Mouse (Mus musculus): ENCODE results near the gene Adamts12.

Gene Adamts12

DNA sequence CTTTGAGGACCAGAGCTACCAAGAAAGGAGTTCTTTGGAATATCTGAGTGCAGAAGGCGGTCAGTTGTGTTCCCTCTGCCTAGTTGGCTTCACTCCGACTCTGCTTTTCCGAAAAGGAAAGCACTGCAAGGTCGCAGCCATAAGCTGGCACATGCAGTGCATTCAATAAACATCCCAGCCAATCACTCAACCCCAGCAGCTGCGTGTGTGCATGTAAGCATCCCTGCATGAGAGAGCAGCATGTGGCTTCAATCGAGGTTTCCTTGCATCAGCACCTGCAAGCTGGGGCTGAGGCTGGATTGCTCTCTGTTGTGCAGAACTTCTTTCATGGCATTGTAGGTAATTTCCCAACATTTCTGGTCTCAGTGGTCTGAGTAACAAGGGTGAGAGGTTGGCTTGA, 230.4 kb downstream of the Adamts12 start:
- no peak for DNase-seq (ENCODE audit: low spot score)

DNA sequence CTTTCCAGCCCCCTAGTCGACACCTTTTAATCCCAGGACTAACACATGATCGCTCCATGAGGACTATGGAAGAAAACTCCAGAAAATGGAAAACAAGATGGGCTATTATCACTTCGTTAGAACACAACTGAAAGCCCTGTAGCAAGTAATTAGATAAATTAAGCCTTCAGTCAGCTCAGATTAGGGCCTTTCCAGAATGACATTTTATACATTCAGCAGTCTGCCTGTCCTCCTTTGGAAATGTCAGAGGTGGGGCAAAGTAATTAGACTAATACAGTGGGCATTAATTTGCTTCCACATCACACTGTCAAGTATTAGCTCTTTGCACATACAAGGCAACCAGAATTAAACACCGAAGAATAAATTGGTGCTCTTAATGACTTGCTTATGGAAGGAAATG, 233.4 kb downstream of the Adamts12 start:
- no peak for DNase-seq (ENCODE audit: low spot score)

DNA sequence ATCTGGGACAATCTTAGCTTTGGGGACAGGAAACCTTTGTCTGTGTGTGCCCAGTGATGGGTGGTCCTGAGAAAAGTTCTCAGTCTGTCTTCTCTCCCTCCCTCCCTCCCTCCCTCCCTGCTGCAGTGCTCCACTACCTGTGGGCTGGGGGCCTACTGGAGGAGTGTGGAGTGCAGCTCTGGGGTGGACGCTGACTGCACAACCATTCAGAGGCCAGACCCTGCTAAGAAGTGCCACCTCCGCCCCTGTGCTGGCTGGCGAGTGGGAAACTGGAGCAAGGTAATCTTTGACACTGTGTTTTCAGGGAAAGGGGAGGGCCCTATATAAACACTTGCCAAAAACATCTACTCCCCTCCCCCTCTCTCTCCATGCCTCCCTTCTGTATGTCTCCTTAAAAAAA, 252.5 kb downstream of the Adamts12 start:
- no peak for DNase-seq (ENCODE audit: low spot score)

DNA sequence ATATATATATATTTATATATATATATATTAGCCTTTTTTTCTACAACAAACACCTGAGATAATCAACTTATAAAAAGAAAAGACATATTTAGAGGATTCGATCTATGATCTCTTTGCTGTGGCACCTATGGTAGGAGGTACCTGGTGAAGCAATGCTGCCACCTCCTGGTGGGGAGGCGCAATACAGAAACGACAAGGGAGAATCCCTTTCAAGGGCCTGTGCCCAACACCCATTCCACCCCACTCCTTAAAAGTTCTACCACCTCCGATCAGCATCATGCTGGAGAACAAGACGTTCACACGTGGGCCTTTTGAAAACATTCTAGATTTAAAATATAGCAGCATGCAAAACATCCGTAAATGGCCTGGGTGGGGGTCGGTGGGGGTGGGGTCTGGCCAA, 255.9 kb downstream of the Adamts12 start:
- DNase-seq (ENCODE audit: low spot score): peak; percentile 81

DNA sequence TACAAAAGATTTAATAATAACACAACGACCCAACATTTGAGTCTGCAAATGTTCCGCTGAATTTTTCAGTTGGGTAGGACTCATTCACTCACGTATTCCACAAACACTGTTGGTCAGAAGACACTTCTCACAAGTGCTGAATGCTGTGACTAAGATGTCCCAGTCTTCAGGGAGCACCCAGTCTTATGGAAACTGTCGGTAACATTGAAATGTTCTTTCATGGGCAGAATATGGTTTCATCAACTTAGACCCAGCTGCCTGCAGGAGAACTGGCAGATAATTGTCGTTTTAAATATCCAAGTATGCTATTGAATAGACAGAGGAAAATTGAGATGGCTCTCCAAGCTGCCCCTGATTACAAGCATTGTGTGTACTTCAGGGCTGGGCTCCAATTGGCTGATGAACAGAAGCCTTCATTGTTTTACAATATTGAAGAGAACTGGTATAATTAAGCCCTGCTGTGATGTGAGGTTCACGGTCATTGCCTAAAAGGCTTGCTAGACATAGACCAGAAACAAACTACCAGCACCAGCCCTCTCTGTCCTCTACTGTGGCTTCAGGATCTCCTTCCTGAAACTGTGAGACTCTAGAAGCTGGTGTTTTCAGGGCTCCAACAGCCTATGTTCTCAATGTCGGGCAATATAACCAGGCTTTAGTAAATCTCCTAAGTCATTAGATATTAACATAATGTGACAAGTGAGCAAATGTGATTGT, 275.0 kb downstream of the Adamts12 start:
- no peak for DNase-seq (ENCODE audit: low spot score)

DNA sequence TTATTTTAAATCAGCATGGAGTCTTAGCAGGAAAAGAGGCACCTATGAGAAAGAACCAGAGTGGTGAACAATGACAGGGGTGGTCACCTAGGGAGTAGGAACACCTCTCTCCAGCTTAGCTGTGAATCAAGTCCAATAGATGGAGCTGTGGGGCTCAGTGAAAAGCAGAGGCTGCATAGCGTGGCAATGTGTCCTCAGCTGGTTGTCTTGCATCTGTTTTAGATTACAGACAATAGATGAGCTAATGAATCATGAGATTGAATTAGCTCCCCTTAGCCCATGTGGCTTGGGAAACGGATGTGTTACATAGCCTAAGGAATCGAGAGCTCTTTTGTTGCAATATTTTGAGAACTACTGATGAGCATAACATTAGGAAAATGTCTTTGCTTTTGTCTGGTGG, 291.3 kb downstream of the Adamts12 start:
- DNase-seq (ENCODE audit: low spot score): peak; percentile 35

DNA sequence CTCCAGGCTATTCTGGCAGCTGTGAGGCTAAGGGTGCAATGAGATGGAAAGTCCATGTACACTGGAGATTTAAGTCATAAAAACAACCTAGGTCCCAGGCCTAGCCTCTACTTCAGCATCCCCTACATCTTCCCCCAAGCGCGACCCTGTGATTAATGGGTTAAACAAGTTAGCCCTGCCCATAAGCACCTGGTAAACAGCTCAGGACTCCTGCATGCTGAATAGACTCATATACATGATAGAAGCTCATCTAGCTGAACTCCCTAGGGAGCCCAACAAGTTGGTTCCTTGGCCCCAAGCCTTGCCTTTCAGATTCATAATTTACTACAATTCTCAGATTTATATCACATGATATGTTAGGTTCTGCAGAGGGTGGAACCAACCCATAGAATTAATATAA, 292.9 kb downstream of the Adamts12 start:
- DNase-seq (ENCODE audit: low spot score): no peak

DNA sequence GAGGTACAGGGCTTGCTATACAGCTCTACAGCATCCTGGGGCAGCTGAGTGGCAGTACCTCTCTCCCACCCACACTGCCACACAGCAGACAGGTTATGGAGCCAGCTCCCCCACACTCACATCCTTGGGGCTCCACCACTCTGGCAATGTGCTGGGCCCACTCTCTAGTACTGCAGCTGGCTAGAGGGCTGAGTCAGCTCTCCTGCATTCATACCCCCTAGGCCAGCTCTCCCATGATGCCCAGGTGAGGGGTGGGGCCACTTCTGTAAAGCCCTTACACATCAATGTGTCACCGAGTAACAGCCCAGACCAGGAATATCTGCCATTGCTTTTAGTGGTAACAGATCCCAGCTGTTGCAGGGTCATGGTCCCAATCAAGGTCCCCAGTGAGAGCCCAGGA, 296.3 kb downstream of the Adamts12 start:
- DNase-seq (ENCODE audit: low spot score): no peak

DNA sequence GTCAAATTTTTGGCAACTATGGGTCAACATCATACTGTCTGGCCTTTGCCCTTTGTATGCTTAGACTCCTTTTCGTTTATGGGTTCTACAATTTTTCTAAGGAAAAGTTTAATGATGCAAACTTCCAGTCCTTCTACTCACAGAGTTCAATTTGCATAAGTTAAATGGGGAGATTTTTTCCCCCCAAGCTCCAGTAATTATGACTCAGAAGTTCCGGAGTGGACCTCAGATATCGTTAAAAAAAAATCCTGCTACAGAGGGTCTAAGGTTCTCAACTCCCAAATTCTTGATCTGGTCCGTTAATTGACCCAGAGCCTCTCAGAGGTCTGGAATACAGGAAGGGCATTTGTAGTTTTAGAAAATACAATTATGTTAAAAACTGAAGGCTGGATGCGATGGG, 297.2 kb downstream of the Adamts12 start:
- no peak for DNase-seq (ENCODE audit: low spot score)

DNA sequence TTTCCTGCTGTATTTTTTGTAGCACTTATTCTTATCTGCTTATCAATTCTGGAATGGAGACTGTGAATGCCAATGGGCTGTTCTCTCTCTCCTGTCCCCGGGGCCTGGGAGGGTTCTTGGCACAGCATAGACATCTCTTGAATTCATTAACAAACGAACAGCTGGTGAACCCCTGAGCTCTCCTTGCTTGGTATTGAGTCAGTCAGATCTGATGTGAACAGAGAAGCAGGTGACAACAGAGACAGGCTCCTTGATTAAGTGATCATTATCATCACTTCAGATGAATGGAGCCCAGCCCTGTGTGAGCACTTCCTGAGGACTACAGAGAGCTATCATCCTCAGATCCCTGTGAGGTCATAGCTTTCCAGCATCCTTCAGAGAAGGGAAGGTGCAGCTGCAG, 299.5 kb downstream of the Adamts12 start:
- DNase-seq (ENCODE audit: low spot score): no peak

DNA sequence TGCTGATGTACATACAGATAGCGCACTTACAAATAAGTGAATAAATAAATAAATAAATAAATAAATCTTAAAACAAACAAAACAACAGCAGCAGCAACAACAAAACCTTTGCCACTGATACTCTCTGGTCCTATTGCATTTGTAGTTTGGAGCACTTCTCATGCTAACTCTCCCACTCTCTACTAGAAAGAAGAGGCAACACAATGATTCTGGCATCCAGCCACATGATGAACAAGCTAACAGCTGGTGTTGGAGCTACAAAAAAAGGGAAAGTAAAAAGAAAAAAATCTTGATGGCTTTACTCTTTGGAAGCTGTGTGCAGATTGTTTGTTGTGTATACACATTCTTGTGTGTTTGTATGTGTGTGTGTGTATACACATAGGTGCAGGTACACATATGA, 300.2 kb downstream of the Adamts12 start:
- no peak for DNase-seq (ENCODE audit: low spot score)

DNA sequence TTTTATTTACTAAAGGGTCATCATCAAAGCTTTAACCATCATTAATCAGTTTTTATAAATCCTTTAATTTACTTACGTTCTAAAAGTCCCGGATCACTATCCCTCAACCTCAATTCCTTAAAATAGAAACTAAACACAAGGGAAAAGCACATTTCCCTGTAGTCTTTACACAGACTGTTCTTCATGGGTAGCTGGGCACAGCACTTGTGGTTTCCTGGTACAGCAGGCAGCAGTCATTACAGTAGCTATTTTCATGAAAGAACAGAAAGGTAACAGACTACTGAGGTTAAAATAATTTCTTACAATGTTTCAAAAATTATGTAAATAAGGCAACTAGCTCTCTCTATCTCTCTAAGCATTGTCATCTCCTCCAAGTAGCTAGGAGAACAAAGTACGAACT, 305.0 kb downstream of the Adamts12 start:
- DNase-seq (ENCODE audit: low spot score): no peak

DNA sequence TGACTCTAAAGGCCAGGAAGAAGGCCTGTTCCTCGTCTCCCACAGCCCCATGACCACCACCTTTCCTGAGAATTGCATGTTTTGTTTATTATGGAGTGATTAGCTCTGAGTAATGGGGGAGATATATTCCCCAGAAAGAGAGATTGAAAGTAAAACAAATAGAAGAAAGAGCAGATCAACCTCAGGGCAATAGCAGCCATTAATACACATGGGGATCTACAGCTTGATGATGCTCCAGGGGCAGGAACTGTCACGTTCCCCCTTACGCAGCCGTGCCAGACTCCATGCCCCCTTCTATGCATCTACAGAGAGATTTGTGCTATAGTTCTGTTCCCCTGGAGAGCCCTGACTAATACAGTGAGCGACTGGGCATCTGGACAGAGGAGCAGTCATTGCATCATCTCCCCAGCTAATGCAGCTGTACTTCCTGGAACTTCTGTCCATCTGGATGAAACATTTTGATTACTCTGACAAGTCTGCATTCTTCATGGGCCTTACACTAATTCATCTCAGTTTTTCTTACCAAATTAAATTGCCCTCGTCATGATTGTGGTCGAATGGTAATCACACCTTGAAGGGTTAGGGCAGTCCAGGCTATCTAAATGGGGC, 306.0 kb downstream of the Adamts12 start:
- DNase-seq (ENCODE audit: low spot score): no peak

DNA sequence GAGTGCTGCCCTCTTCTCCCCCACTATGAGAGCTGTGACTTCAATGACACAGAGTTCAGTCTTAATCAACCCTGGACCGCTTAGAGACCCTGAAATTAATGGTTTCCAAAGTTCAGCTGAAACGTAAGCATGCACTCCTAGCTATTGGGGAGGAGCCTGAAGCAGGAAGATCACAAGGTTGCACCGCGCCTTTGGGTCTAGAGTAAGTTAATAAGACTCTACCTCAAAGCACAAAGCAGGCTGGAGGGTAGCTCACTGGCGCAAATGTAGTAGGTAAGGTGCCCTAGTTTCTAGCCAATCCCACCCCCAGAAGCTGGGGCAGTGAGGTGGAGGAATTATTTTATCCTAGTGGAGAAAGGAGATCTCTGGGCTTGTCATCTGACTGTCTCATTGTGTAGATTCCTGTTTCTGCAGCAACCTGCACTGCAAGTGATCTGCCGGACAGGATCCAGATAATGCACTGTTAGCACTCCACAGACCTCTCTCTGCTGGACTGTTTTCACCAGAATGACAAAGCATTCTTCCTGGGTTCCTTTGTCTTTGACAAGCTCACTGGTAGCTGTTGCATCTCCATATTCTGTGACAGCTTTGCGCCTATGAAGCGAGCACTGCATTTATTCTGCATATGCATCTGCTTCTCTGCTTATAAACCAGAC, 315.0 kb downstream of the Adamts12 start:
- no peak for DNase-seq (ENCODE audit: low spot score)

DNA sequence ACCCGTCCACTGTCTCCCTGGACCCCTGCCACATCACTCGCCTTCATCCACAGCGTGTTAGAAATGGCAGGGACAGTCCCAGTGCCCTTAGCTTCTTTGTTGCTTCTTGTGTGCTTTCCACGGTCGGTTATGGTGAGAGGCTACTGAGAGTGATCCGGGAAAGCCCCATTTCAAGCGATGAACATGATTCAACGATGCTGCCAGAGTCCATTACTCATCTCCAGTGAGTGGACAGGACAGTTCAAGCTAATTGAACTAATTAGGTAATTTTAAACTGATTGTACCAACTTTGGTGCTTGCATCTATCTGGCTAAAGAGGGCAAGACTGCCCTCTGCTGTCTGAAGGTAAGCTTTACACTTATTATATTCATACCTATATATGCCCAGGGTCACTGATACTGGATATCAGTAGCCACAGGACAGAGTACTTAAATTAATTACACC, 315.5 kb downstream of the Adamts12 start:
- peak; percentile 74 for DNase-seq (ENCODE audit: low spot score)

DNA sequence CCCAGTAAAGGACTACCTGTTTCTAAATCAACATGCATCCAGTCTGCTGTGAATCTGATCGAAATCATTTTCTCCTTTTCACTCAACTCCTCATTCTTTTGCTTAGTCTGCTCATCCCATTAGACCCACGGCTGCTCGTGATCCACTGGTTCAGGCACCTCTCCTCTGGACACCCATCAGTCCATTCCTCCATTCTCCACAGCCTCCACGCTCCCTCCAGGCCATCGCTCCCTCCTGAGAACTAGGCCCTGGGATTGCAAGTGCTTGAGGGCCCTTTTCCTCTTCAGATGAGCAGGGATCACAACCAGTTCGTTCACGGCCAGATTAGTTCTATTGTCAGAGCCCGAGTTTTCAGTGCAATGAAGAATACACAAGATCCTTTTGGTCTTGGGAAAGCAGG, 316.0 kb downstream of the Adamts12 start:
- no peak for DNase-seq (ENCODE audit: low spot score)

DNA sequence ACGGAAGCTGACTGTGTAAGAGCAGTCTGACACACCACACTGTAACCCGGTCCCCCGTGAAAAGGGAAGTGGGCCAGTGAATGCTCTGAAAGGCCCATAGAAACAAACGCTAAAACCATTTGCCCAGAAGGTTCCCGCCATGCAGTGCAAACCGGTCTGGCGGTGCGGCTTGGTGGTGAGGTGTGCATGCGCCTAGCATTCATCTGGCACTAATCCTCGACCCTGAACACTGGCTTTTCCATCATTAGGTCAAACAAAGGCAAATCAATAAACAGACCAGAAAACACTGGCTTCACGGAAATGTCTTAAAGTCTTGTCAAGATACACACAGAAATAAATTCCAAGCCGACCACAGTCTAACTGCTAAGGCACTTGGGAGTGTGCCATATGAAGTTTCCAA, 318.0 kb downstream of the Adamts12 start:
- no peak for DNase-seq (ENCODE audit: low spot score)

DNA sequence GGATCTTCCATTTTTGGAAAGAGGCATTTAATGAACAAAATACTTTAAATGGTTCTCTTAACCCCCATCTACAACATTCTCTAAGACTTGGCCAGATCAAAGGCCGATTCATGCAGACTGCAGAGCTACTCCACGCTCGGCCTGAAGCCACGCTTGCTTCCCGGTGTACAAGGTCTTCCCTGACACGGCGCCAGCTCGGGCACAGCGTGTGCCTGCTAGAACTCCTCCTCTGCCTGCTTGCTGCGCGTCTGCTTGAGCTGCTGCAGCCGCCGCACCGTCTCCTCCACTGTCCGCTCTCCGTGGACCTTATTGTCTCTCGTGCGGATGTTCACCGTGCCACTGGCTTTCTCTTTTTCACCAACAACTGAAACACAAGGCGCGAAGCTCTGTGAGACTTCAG, 319.2 kb downstream of the Adamts12 start:
- DNase-seq (ENCODE audit: low spot score): no peak

DNA sequence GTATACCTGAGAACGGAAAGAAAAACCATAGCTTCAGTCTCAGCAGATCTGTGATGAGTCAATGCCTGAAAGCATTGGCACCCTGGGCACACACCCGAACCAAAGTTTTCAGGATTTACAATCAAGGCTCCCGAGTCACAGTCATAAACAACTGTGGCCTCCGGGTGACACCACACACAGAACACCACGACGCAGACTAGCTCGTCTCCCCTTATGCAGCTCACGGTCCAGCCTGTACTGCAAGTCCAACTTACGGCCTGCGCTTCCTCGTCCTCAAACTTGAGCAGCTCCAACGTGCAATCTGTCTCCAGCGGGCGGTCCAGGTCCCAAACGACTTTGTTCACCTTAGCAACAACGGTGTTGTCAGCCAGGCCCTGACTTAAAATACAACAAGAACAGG, 328.3 kb downstream of the Adamts12 start:
- no peak for DNase-seq (ENCODE audit: low spot score)

DNA sequence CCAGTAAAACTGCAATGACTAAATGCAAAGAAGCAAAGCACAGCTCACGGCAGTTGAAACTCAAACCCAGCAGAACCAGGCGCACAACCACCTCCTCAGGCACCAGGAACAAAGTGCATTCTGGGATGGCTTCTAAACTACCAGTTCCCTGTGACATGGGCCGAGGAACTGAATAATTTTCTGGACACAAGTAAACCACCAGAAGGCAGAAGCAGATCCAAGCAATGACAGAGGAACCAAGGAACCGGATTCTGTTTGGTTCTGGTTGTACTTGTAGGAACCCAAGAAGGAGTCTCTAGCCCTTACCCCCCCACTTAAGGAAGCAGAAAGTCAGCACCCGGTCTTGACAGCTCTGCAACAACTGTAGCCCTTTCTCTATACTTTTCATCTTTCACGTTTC, 331.8 kb downstream of the Adamts12 start:
- no peak for DNase-seq (ENCODE audit: low spot score)

Measured in embryo, embryonic 10.5 days (tissue).